Mouse (Mus musculus) heart, embryonic 16.5 days (tissue): ENCODE measurements around the gene Gm29776. TPM values are rescaled to one million over a fixed set of nuclear protein-coding genes. Genes with fewer than 3 reads are reported as not detected.

Experiments
- ATAC-seq: fragments of 200-750 bp; cut with Nextera tagmentation; replicated peaks from 2 replicates; pipeline ENCODE4 v1.8.0; 2017; ENCODE audit warnings: moderate number of reproducible peaks; ENCODE audit not compliant: insufficient read depth, low FRiP score; ENCODE audit errors: extremely low read depth
- H3K27ac ChIP-seq: fragments of 300-500 bp; sonication (generic); 2 replicates; pipeline ENCODE4 v1.5.1; 2014; ENCODE audit warnings: mild to moderate bottlenecking, low read length, control low read depth, moderate library complexity
- H3K27me3 ChIP-seq: fragments of 300-500 bp; sonication (generic); 2 replicates; pipeline ENCODE4 v1.6.1; 2014; ENCODE audit warnings: low read length, mixed read lengths; ENCODE audit not compliant: control insufficient read depth, insufficient read depth
- H3K36me3 ChIP-seq: fragments of 300-500 bp; sonication (generic); 2 replicates; pipeline ENCODE4 v1.6.1; 2014; ENCODE audit not compliant: control insufficient read depth, insufficient read depth
- H3K4me1 ChIP-seq: fragments of 300-500 bp; sonication (generic); 2 replicates; pipeline ENCODE4 v1.6.1; 2014; ENCODE audit warnings: low read length, mixed read lengths; ENCODE audit not compliant: control insufficient read depth, insufficient read depth
- H3K4me2 ChIP-seq: fragments of 300-500 bp; sonication (generic); 2 replicates; pipeline ENCODE4 v1.6.1; 2014; ENCODE audit warnings: low read depth, mild to moderate bottlenecking, control low read depth, low read length
- H3K4me3 ChIP-seq: fragments of 300-500 bp; sonication (generic); 2 replicates; pipeline ENCODE4 v1.5.1; 2014; ENCODE audit warnings: mild to moderate bottlenecking, control low read depth, low read length
- H3K9ac ChIP-seq: fragments of 300-500 bp; sonication (generic); 2 replicates; pipeline ENCODE4 v1.6.1; 2014; ENCODE audit warnings: low read length, control low read depth
- H3K9me3 ChIP-seq: fragments of 300-500 bp; sonication (generic); replicated peaks from 2 replicates; pipeline ENCODE4 v1.6.1; 2016; ENCODE audit warnings: low read length; ENCODE audit not compliant: control insufficient read depth
- WGBS: fragments of 180-500 bp; shearing (Covaris S2); extraction: QIAGEN DNeasy Blood & Tissue Kit; methylation state at CpG from one replicate; pipeline ENCODE4 v1.1.7; 2014; 5-methylcytosine and 5-hydroxymethylcytosine counted together
- polyA plus RNA-seq: library from polyadenylated mRNA; unstranded; fragments of >200 nt; fragmentation: Nextera tagmentation; extraction: Ambion mirVana; gene quantifications from 2 replicates; pipeline ENCODE4 v1.2.1, GENCODE M21; 2015

Gene Gm29776
- polyA plus RNA-seq, 1 experiment from 2014 or later, result 0.18 TPM

GRCm38 (mm10) chr14:54732206-54732605, 33.6 kb upstream of the Gm29776 start:
- Histone ChIP-seq H3K36me3 (no peaks in the 10 kb centered on the region), H3K27ac (no peak overlapping the region), H3K27me3 (no peaks in the 10 kb centered on the region), H3K9me3 (no peaks in the 10 kb centered on the region), H3K4me1 (peaks cover 6% of the 10 kb centered on the region), H3K4me2 (no peak overlapping the region), H3K4me3 (no peak overlapping the region), H3K9ac (no peak overlapping the region)
- no peak for ATAC-seq
- 93% methylated on average over 8 of the region's 8 CpGs for whole genome bisulfite sequencing

GRCm38 (mm10) chr14:54730305-54730704, 31.7 kb upstream of the Gm29776 start:
- no peaks in the 10 kb centered on the region for H3K27me3 ChIP-seq
- 87% methylated on average over 6 of the region's 6 CpGs for WGBS
- H3K36me3 ChIP-seq, result no peaks in the 10 kb centered on the region
- no peak for ATAC-seq
- no peak overlapping the region for H3K4me3 ChIP-seq
- H3K27ac ChIP-seq, result no peak overlapping the region
- no peaks in the 10 kb centered on the region for H3K4me1 ChIP-seq
- no peak overlapping the region for H3K9ac ChIP-seq
- H3K4me2 ChIP-seq, result no peak overlapping the region
- no peaks in the 10 kb centered on the region for H3K9me3 ChIP-seq

- H3K9me3 ChIP-seq, result no peaks in the 10 kb centered on the region
- no peaks in the 10 kb centered on the region for H3K27me3 ChIP-seq
- no peak for ATAC-seq
- no peak overlapping the region for H3K4me3 ChIP-seq
- WGBS, result 73% methylated on average over 13 of the region's 13 CpGs
- no peak overlapping the region for H3K9ac ChIP-seq
- H3K36me3 ChIP-seq, result no peaks in the 10 kb centered on the region
- H3K4me2 ChIP-seq, result no peak overlapping the region
- no peaks in the 10 kb centered on the region for H3K4me1 ChIP-seq
- no peak overlapping the region for H3K27ac ChIP-seq
Observed at GRCm38 (mm10) chr14:54728823-54729653, 30.4 kb upstream of the Gm29776 start.

GRCm38 (mm10) chr14:54727565-54727964, 28.9 kb upstream of the Gm29776 start:
- ATAC-seq, result no peak
- no peaks in the 10 kb centered on the region for H3K27me3 ChIP-seq
- no peak overlapping the region for H3K27ac ChIP-seq
- H3K4me2 ChIP-seq, result no peak overlapping the region
- H3K4me1 ChIP-seq, result no peaks in the 10 kb centered on the region
- H3K4me3 ChIP-seq, result no peak overlapping the region
- no peaks in the 10 kb centered on the region for H3K36me3 ChIP-seq
- no peak overlapping the region for H3K9ac ChIP-seq
- WGBS, result 68% methylated on average over 5 of the region's 5 CpGs
- no peaks in the 10 kb centered on the region for H3K9me3 ChIP-seq

- WGBS, result 60% methylated on average over 6 of the region's 6 CpGs
- Histone ChIP-seq H3K4me3 (no peak overlapping the region), H3K27me3 (no peaks in the 10 kb centered on the region), H3K9me3 (no peaks in the 10 kb centered on the region), H3K4me1 (no peaks in the 10 kb centered on the region), H3K9ac (no peak overlapping the region), H3K27ac (no peak overlapping the region), H3K4me2 (no peak overlapping the region), H3K36me3 (no peaks in the 10 kb centered on the region)
- no peak for ATAC-seq
Observed at GRCm38 (mm10) chr14:54724049-54724448, 25.4 kb upstream of the Gm29776 start.

- Histone ChIP-seq H3K4me2 (no peak overlapping the region), H3K27me3 (no peaks in the 10 kb centered on the region), H3K9me3 (no peaks in the 10 kb centered on the region), H3K4me1 (no peaks in the 10 kb centered on the region), H3K9ac (no peak overlapping the region), H3K36me3 (no peaks in the 10 kb centered on the region), H3K4me3 (no peak overlapping the region), H3K27ac (no peak overlapping the region)
- ATAC-seq, result no peak
- WGBS, result 81% methylated on average over 10 of the region's 10 CpGs
Observed at GRCm38 (mm10) chr14:54721711-54722110, 23.1 kb upstream of the Gm29776 start.

- Histone ChIP-seq H3K36me3 (no peaks in the 10 kb centered on the region), H3K4me3 (no peak overlapping the region), H3K9ac (no peak overlapping the region), H3K4me2 (no peak overlapping the region), H3K27ac (no peak overlapping the region), H3K27me3 (no peaks in the 10 kb centered on the region), H3K9me3 (no peaks in the 10 kb centered on the region), H3K4me1 (no peaks in the 10 kb centered on the region)
- 82% methylated on average over 7 of the region's 7 CpGs for WGBS
- ATAC-seq, result no peak
Observed at GRCm38 (mm10) chr14:54720654-54721350, 22.2 kb upstream of the Gm29776 start.

GRCm38 (mm10) chr14:54720041-54720440, 21.4 kb upstream of the Gm29776 start:
- no peaks in the 10 kb centered on the region for H3K27me3 ChIP-seq
- no peaks in the 10 kb centered on the region for H3K36me3 ChIP-seq
- H3K4me2 ChIP-seq, result no peak overlapping the region
- H3K27ac ChIP-seq, result no peak overlapping the region
- no peak for ATAC-seq
- H3K9ac ChIP-seq, result no peak overlapping the region
- 88% methylated on average over 11 of the region's 11 CpGs for WGBS
- no peaks in the 10 kb centered on the region for H3K4me1 ChIP-seq
- no peaks in the 10 kb centered on the region for H3K9me3 ChIP-seq
- H3K4me3 ChIP-seq, result no peak overlapping the region

- no peak for ATAC-seq
- Histone ChIP-seq H3K4me1 (peaks cover 5% of the 10 kb centered on the region), H3K4me2 (no peak overlapping the region), H3K27me3 (no peaks in the 10 kb centered on the region), H3K36me3 (no peaks in the 10 kb centered on the region), H3K27ac (no peak overlapping the region), H3K9me3 (no peaks in the 10 kb centered on the region), H3K9ac (no peak overlapping the region), H3K4me3 (no peak overlapping the region)
- 54% methylated on average over 1 of the region's 1 CpGs for WGBS
Observed at GRCm38 (mm10) chr14:54715402-54715801, 16.8 kb upstream of the Gm29776 start.
